Mouse (Mus musculus) kidney, adult 9 months (tissue): ENCODE measurements around the gene Mpdu1.
"Not testable (repeated sequence)": the region's sequence is repeated elsewhere in the genome, so short reads cannot be mapped to it uniquely, and the experiment has no call there.

Experiments
- DNase-seq: peaks from one replicate; pipeline ENCODE4 v3.0.0; 2022

Mpdu1 gene

GRCm38 (mm10) chr11:69662213-69662966 lies at the start of gene Mpdu1:
TSS of gene Mpdu1 (minus strand) at chr11:69662642.
- DNase-seq = peak; percentile 96

- DNase-seq = no peak
Observed at GRCm38 (mm10) chr11:69711082-69711481, 48.6 kb upstream of the Mpdu1 start.

GRCm38 (mm10) chr11:69710470-69710869 lies 48.0 kb upstream of the Mpdu1 start:
- no peak for DNase-seq

- DNase-seq = no peak
Observed at GRCm38 (mm10) chr11:69709554-69710446, 47.4 kb upstream of the Mpdu1 start.

GRCm38 (mm10) chr11:69708614-69709265 lies 46.3 kb upstream of the Mpdu1 start:
- DNase-seq = no peak

- DNase-seq = no peak
Observed at GRCm38 (mm10) chr11:69707873-69708381, 45.5 kb upstream of the Mpdu1 start.

- no peak for DNase-seq
Observed at GRCm38 (mm10) chr11:69707480-69707847, 45.0 kb upstream of the Mpdu1 start.

GRCm38 (mm10) chr11:69706775-69707479 lies 44.5 kb upstream of the Mpdu1 start:
- peak; percentile 93 for DNase-seq

GRCm38 (mm10) chr11:69704613-69705010 lies 42.2 kb upstream of the Mpdu1 start:
- DNase-seq = no peak

- no peak for DNase-seq
Observed at GRCm38 (mm10) chr11:69703814-69704612, 41.6 kb upstream of the Mpdu1 start.

GRCm38 (mm10) chr11:69703381-69703780 lies 40.9 kb upstream of the Mpdu1 start:
- not testable (repeated sequence) for DNase-seq

- not testable (repeated sequence) for DNase-seq
Observed at GRCm38 (mm10) chr11:69702886-69703285, 40.4 kb upstream of the Mpdu1 start.

- no peak for DNase-seq
Observed at GRCm38 (mm10) chr11:69699595-69699994, 37.2 kb upstream of the Mpdu1 start.

GRCm38 (mm10) chr11:69698574-69698973 lies 36.1 kb upstream of the Mpdu1 start:
- DNase-seq = no peak

GRCm38 (mm10) chr11:69697396-69697795 lies 35.0 kb upstream of the Mpdu1 start:
- DNase-seq = no peak

GRCm38 (mm10) chr11:69695361-69696181 lies 33.1 kb upstream of the Mpdu1 start, which contains the start of the genes Tnfsf12 and Tnfsfm13:
TSS of gene Tnfsf12 (minus strand) at chr11:69695849.
TSS of gene Tnfsfm13 (minus strand) at chr11:69696098.
- peak; percentile 82 for DNase-seq

GRCm38 (mm10) chr11:69695046-69695360 lies 32.6 kb upstream of the Mpdu1 start:
- no peak for DNase-seq

GRCm38 (mm10) chr11:69693421-69693965 lies 31.1 kb upstream of the Mpdu1 start:
- peak; percentile 55 for DNase-seq

- peak; percentile 87 for DNase-seq
Observed at GRCm38 (mm10) chr11:69692863-69693262, 30.4 kb upstream of the Mpdu1 start.

- peak; percentile 73 for DNase-seq
Observed at GRCm38 (mm10) chr11:69692196-69692811, 29.9 kb upstream of the Mpdu1 start.
